Mouse (Mus musculus): Measurements from ENCODE around the gene Sfi1.
"Not testable (repeated sequence)": the region's sequence is repeated elsewhere in the genome, so short reads cannot be mapped to it uniquely, and the experiment has no call there.

Sfi1 gene

GRCm38 (mm10) chr11:3104501-3105260 is 88.6 kb downstream of the Sfi1 start:
- DNase-seq (ENCODE audit: low spot score): not testable (repeated sequence)

- no peak for DNase-seq (ENCODE audit: low spot score)
Measured at GRCm38 (mm10) chr11:3103619-3104164, 89.6 kb downstream of the Sfi1 start.

DNA sequence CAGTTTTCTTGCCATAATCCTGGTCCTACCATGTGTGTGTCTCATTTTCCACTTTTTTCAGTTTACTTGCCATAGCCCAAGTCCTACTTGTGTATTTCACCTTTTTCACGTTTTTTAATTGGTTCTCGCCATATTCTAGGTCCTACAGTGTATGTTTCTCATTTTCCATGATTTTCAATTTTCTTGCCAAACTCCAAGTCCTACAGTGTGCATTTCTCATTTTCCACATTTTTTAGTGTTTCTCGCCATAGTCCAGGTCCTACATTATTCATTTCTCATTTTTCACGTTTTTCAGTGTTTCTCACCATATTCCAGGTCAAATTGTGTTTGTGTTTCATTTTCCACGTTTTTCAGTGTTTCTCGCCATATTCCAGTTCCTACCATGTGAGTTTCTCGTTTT is 90.6 kb downstream of the Sfi1 start:
- not testable (repeated sequence) for DNase-seq (ENCODE audit: low spot score)

GRCm38 (mm10) chr11:3101875-3102494 is 91.3 kb downstream of the Sfi1 start:
- no peak for DNase-seq (ENCODE audit: low spot score)

- no peak for DNase-seq (ENCODE audit: low spot score)
Measured at GRCm38 (mm10) chr11:3101072-3101874, 92.0 kb downstream of the Sfi1 start.

- not testable (repeated sequence) for DNase-seq (ENCODE audit: low spot score)
Measured at GRCm38 (mm10) chr11:3100066-3100645, 93.1 kb downstream of the Sfi1 start.
